Mouse (Mus musculus) cerebellum, adult 9-11 months (tissue): ENCODE results near the gene Sgsm2.
"Not testable (repeated sequence)": the region's sequence is repeated elsewhere in the genome, so short reads cannot be mapped to it uniquely, and the experiment has no call there.

Experiments used
- DNase-seq: peaks from one replicate; pipeline ENCODE4 v3.0.0; 2022

The Sgsm2 gene

DNA sequence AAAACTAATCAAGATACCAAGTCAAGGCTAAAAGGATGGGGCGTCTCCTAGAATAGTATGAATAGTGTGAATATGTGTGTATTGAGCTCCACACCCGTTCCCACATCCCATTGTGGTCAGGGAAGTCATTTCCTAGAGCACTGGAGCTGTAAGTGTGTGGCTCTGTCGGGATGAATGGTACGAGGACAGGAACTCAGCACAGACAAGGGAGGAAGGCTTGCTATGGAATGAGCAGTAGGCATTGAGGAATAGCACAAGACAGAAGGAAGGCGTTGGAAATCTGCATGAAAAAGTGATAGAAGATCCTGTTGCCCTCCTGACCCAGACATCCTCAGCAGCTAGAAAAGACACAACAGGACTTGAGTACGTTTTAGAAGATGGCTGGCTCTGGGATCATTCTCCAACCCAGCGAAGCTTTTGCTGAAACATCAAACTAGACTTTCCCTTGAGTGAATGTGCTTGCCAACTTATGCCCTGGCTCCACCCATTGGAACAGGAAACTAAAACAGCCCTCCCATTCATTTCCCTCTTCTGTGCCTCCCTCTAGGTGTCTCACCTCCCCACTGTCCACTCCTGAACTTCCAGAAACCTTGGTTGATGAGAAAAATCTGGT is 69.0 kb downstream of the Sgsm2 start:
- DNase-seq: peak; percentile 34

GRCm38 (mm10) chr11:74826702-74827101 is 70.2 kb downstream of the Sgsm2 start:
- DNase-seq: no peak

DNA sequence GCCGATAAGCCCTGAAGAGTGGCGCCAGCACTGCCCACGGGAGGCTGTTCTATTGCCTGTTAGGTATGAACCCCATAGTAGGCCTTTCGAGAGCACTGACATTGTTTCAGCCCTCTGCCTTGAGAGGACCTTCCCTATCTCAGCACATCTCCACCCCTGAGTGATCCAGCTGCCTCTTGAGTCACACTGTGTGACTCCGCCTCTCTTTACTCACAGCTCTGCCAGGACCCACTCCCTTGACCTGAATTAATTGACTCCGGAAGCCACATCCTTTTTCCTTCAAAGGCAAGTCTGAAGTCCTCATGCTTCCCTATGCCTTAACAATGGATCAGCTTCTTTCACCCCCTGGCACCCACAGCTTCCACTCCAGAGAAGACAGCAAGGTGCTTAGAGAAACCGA is 70.7 kb downstream of the Sgsm2 start:
- peak; percentile 20 for DNase-seq

DNA sequence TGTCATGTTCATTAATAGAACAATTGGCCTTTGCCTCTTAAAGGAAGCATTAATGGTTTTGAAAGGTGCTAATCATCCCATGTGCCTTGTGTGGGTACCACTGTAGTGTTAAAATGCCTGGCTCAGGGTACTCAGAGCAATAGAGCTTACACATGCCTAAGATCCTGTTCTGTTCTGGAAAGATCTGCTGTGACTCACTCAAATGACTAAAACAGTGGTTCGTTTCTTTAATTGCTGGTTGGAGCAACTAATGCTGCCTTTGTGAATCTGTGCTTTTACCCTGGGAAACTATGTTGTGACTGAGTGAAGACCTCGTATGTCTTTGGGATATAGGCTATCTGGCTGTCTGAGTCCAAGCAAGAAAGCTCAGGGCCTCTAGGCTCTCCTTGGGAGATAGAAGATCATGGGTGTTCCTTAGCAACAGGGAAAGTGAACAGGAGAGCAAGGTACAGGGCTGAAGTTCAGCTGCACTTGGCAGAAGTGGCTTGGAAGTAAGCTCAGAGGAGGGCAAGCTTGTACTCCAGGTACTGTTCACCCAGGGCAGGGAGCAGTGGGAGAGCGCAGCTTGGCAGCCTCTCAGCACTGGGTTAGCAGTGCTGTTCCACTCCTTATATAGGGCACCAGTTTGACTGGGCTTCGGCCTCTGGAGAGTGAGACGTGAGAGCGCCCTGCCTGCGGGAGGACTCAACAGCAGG is 74.0 kb downstream of the Sgsm2 start:
- DNase-seq: no peak

DNA sequence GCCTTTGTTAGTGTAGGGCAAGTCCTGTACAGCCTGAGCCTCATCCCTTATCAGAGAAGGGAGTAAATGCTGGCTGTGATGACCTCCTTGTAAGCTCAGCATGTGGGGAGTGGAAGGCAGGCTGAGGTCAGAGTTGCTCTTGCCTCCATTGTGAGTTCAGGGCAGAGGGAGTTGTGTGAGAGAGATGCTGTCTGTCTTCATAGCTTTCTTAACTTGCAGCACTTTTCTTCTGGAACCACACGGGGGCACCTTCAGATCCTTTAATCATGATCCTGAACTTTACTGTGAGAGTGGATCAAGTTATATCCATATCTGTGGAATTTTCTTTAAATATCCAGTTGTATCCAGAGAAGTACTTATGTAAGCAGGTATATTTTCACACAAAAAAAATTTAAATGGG is 75.4 kb downstream of the Sgsm2 start:
- no peak for DNase-seq

- DNase-seq: no peak
These were observed 75.9 kb downstream of the Sgsm2 start for GRCm38 (mm10) chr11:74820921-74821320.

- DNase-seq: no peak
These were observed 81.1 kb downstream of the Sgsm2 start for GRCm38 (mm10) chr11:74815795-74816194.

GRCm38 (mm10) chr11:74811538-74811937 is 85.3 kb downstream of the Sgsm2 start:
- no peak for DNase-seq

DNA sequence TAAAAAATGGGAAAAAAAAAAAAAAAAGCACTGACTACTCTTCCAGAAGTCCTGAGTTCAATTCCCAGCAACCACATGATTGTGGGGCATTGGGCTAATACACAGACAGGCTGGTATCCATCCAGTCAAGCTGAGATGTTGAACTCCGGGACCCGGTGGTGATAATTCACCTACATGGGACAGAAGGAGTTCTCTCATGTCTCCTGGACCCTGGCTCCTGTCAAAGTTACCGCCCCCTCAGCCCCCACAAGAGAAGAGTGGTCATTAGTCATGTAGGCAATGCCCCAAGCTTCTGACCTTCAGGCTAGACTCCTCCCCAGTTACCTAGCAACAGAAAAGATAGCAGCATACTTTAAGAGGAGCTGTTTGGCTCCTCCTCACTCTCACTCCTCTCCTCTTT is 85.8 kb downstream of the Sgsm2 start:
- DNase-seq: not testable (repeated sequence)

DNA sequence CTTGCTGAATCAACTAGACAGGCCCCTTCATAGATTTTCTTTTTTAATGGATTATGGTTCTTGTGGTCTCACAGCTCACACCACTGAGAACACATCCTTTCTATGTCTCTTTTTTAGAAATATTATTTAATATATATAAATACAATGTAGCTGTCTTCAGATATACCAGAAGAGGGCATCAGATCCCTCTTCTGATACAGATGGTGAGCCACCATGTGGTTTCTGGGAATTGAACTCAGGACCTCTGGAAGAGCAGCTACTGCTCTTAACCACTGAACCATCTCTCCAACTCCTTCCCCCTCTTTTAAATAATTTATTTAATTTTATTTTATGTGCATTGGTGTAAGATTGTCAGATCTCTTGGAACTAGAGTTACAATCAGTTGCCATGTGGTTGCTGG is 86.7 kb downstream of the Sgsm2 start:
- DNase-seq: no peak

DNA sequence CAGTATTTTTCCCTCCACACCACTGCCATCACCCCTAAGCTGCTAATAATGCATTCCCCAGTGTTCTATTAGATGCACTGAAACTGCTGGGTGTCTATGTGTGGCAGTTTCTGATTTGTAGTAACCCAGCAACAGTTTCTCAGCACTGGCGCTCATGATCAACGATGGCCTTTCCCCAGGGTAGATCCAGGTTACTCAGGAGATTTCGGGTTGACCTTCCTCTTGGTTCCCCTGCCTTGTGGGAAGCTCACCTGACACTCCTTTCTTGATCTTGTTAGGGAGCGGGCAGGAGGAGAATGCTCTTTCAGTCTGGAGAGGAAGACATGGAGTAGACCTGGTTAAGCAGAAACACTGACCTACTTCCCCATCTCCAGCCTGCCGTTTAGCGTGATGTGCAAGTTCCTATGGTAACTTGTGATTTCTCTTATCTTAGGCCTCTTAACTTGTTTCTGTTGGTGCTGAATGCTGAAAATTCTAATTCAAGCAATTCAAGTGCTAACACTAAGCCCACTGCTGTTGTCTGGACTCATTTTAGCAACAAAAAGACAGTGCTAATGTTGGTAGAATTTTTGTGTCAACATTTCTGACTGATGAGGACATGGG is 88.5 kb downstream of the Sgsm2 start:
- DNase-seq: no peak

DNA sequence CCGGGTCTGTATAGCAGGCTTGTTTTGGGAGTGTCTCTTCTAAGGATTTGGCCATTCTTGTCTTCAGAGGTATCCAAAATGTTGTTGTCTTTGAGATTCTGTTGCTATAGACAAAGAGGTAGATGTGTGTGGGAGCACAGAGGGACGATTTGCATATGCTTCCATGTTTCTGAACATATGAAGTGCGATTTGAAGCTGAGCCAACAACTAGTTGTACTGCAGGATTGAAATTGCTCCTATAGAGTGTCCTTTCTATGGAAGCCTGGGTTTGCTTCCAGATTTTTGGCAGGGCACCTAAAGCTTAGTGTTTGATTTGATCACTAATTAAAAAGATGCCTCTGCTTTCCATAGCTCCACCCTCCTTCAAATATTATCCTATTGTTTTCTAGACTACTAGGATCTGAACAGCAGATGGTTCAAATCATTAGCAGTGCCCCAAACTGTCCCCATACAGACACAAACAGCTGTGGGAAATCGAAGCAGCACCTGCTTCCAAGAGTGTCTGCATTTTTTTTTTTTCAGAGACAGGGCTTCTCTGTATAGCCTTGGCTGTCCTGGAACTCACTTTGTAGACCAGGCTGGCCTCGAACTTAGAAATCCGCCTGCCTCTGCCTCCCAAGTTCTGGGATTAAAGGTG is 89.5 kb downstream of the Sgsm2 start:
- no peak for DNase-seq

DNA sequence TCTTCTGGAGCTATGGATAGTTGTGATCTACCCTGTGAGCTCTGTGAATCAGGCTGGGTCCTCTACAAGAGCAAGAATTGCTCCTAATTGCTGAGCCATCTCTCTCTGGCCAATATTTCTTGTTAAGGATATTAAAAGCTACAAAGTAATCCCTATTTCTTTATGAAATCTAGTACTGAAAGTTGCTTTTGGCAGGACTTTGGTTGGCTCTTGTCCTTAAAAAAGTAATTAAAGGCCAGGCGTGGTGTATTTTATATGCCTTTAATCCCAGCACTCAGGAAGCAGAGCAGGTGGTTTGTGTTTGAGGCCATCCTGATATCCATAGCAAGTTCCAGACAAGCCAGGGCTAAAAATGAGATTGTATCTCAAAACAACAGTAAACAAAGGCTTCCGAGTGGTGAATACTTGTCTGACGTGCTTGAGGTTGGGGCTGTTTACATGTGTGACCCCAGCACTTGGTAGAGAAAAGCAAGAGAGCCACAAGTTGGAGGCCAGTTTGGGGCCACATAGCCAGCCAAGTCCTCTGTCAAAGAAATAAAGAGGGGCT is 92.7 kb downstream of the Sgsm2 start:
- DNase-seq: no peak

DNA sequence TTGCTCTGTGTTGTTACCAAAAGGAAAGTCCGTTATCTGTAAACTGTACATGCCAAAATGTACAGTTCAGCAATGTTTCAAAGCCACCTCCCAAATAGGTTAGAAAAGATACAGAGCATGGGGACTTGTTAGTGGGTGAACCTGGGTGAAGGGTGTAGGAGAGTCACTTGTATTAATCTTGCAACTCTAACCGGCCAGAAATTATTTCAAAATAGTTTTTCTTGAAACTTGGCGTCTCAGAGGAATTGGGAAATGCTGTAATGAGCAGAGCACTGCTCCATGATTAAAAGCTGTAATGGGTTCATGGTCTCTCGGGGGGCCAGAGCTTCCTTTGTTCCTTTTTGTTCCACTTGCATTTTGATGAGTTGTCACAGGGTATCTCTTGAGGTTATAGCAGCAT is 96.2 kb downstream of the Sgsm2 start:
- no peak for DNase-seq
